Mouse (Mus musculus) C2C12 (cell line): Measurements from ENCODE around the gene Mcrs1.

ENCODE experiments used
- CEBPB ChIP-seq: IDR thresholded peaks from one replicate; pipeline ENCODE4 v1.6.1; 2011; ENCODE audit warnings: low read depth, mild to moderate bottlenecking, control low read depth, moderate library complexity
- CTCF ChIP-seq: IDR thresholded peaks from one replicate; pipeline ENCODE4 v1.5.1; 2011; ENCODE audit not compliant: control insufficient read depth, insufficient read depth, insufficient read length
- MAX ChIP-seq: IDR thresholded peaks from one replicate; pipeline ENCODE4 v1.6.1; 2011; ENCODE audit warnings: mild to moderate bottlenecking, control low read depth
- MYOD1 ChIP-seq: IDR thresholded peaks from one replicate; pipeline ENCODE4 v1.6.1; 2011; ENCODE audit warnings: low read depth; ENCODE audit not compliant: control insufficient read depth, insufficient read length
- MYOG ChIP-seq: IDR thresholded peaks from one replicate; pipeline ENCODE4 v1.6.1; 2011; ENCODE audit not compliant: control insufficient read depth, insufficient read length; ENCODE audit errors: extremely low read depth
- USF1 ChIP-seq: IDR thresholded peaks from one replicate; pipeline ENCODE4 v1.6.1; 2011; ENCODE audit warnings: low read depth, mild to moderate bottlenecking, control low read depth, moderate library complexity

DNA sequence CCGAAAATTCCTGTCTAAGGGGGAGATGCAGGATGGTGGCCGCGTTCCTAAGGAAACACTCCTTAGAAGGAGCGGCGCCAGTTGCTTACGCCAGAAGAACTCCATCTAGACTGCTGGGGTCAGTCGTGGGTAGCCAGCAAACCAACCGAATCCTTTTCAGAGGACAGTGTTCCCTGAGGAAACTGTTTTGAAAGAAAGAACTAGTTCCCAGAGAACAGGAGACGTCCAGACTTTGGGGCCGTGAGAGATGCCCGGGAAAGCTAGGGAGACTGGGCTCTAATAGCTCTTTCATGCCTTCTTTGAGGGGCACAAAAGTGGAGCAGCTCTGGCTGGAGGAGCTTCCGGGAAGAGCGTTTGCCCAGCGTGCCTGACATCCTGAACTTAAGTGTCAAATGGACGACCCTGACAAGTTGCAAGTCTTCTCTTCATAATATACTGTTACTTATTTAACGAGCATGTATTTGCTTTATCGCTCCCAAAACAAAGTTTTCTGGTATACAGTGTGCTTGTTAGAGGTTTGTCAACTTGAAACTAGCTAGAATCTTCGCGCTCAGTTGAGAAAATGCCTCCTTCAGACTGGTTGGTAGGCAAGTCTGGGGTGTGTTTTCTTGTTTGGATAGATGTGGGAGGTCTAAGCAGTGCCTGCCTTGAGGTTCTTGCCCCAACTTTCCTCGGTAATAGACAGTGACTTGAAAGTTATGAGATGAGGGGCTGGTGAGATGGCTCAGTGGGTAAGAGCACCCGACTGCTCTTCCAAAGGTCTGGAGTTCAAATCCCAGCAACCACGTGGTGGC is 817 bp upstream of the Mcrs1 start:
- no peak for TF ChIP-seq CTCF
- TF ChIP-seq USF1: no peak
- no peak for TF ChIP-seq MAX
- no peak for TF ChIP-seq CEBPB
- TF ChIP-seq MYOG: no peak
- TF ChIP-seq MYOD1: no peak
